Mouse (Mus musculus): ENCODE data around the gene Abhd12b. TPM values are rescaled to one million over a fixed set of nuclear protein-coding genes. Genes with fewer than 3 reads are reported as not detected.
A peak's percentile ranks its signal among the peaks of the same experiment; 100 is the strongest.

The Abhd12b gene
- 0.25 TPM in 1 of 2 replicates, not detected in the other for polyA plus RNA-seq (2016; fragmentation: Nextera tagmentation; extraction: Ambion mirVana)

DNA sequence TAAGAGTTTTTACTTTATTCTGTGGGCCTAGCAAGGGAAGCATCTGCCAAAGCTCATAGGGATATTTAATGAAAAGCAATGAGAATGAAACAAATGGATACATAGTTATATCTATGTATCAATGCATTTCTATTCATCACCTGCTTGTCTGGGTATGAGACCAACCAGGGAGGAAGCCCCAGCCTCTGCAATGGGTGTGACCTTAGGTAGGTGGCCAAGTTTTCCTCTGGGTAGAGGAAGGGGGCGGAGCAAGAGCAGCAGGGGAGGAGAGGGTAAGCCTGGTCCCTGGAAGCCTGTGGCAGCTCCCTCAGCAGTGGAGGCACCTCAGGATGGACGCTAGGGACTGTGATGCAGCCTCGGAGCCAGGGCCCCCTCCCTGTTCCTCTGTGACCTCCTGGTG, at the start of gene Abhd12b:
Abhd12b (plus strand) TSS at position 301 of the 400 bp plus-strand sequence.
- Histone ChIP-seq H3K4me2 (replicated peaks) (no peak within 1 kb of the TSS), H3K27me3 (no peaks in the 10 kb centered on the region; the same call in 1 of the 2 replicates), H3K9ac (replicated peaks) (no peak within 1 kb of the TSS), H3K9me3 (no peaks in the 10 kb centered on the region), H3K4me1 (peaks cover 9% of the 10 kb centered on the region), H3K36me3 (no peaks in the 10 kb centered on the region), H3K4me3 (no peak within 1 kb of the TSS), H3K27ac (replicated peaks) (no peak within 1 kb of the TSS)
- 61% methylated on average over 3 of the region's 3 CpGs for whole genome bisulfite sequencing
- ATAC-seq (ENCODE audit: low FRiP score, low read depth), result no peak

DNA sequence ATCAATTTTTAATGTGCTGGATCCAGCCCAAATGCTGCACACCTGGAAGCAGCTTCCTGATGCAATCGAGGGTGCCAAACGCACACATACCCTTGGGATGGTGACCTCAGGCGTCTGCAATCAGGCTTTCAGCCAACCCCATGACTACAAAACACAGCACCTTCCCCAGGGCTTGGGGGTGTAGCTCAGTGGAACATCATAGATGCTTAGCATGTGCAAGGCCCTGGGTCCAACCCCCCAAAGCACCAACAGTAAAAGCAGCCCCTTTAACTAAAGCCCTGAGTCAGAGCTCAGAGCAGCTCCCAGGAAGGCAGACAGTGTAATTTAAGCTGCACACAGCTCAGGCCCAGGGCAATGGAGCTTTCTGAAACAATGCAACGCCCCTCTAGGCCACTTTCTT, 49.7 kb upstream of the Abhd12b start:
- H3K9me3 ChIP-seq, result no peaks in the 10 kb centered on the region
- 0 out of 2 replicates have a peak, but pooled peaks cover 8% of the 10 kb centered on the region for H3K36me3 ChIP-seq
- 48% methylated on average over 4 of the region's 4 CpGs for WGBS
- no peak overlapping the region for H3K4me3 ChIP-seq
- H3K4me2 ChIP-seq (replicated peaks), result no peak overlapping the region
- H3K27ac ChIP-seq (replicated peaks), result peak overlapping the region; percentile 1; the same call in 1 of the 2 replicates
- no peak overlapping the region for H3K9ac ChIP-seq (replicated peaks)
- peaks cover 47% of the 10 kb centered on the region for H3K4me1 ChIP-seq
- H3K27me3 ChIP-seq, result peaks cover 18% of the 10 kb centered on the region
- no peak for ATAC-seq (ENCODE audit: low FRiP score, low read depth)

DNA sequence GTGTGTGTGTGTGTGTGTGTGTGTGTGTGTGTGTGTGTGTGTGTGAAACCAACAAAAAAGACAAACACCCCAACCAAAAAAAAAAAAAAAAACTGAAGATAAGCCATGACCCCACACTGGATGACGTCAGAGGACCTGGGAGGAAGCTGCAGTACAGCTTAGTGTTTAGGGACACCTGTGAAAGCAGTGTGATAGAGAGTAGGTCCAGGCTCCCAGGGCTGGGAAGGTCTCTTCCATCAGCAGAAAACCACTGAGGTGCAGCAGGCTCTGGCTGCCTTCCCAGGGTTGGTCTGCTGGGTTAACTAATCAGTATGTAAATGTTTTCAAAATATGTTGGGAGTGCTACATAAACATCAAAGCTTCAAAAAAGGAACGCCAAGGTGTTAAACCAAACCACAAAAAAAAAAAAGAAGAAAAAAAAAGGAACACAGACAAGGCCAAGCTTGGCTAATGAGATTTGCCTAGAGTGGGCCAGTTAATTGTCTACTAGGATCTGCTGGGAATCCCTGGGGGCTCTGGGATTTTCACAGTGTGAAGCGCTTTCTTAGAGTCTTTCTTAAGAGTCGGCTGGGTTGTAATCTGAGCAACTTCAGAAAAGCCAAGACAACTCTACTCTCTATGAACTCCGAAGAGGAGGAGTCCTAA, 49.0 kb upstream of the Abhd12b start:
- H3K27me3 ChIP-seq, result peaks cover 19% of the 10 kb centered on the region
- no peak overlapping the region for H3K27ac ChIP-seq (replicated peaks)
- H3K9ac ChIP-seq (replicated peaks), result no peak overlapping the region
- peaks cover 53% of the 10 kb centered on the region for H3K4me1 ChIP-seq
- H3K4me2 ChIP-seq (replicated peaks), result no peak overlapping the region
- no peaks in the 10 kb centered on the region for H3K9me3 ChIP-seq
- 0 out of 2 replicates have a peak, but pooled peaks cover 8% of the 10 kb centered on the region for H3K36me3 ChIP-seq
- no peak for ATAC-seq (ENCODE audit: low FRiP score, low read depth)
- WGBS, result 13% methylated on average over 5 of the region's 5 CpGs
- no peak overlapping the region for H3K4me3 ChIP-seq

DNA sequence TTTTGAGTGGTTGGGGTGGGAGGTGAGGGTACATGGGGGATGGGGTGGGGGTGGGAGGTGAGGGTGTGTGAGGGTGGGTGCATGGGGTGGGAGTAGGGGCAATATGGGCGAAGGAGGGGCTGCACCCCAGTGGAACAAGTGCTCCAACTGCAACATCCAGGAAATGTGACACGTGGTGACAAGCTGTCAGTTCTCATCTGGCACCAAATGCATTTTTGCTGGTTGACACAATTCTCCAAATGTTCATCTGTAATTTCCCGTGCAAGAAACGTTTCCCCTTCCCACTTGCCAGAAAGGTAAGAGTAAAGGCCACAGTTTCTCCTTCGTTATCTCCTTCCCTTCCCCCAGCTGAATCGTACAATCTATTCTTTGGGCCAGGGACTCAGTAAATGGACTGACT, 48.1 kb upstream of the Abhd12b start:
- Histone ChIP-seq H3K27ac (replicated peaks) (no peak overlapping the region), H3K36me3 (0 out of 2 replicates have a peak, but pooled peaks cover 8% of the 10 kb centered on the region), H3K4me2 (replicated peaks) (no peak overlapping the region), H3K27me3 (peaks cover 25% of the 10 kb centered on the region), H3K4me3 (no peak overlapping the region), H3K9ac (replicated peaks) (no peak overlapping the region), H3K4me1 (peaks cover 62% of the 10 kb centered on the region), H3K9me3 (no peaks in the 10 kb centered on the region)
- ATAC-seq (ENCODE audit: low FRiP score, low read depth), result no peak
- 68% methylated on average over 6 of the region's 6 CpGs for WGBS

DNA sequence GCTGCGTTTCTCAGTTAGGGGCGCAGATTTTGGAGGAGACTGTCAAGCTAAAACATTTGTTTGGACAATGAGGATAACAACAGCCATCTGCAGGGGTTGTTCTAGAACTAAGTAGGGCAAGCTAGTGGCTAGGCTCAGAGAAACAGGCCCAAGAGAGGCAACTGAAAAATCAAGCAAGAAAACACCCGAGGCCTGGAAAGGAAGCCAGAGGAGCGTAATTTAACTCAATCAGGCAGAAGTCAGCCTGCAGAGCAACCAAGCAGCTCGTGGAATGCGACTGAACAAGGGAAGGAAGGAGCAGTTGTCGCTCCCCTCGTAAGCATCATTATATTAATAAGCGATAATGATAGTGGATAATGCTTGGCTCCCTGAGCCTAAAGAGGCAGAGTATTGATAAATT, 47.4 kb upstream of the Abhd12b start:
- Histone ChIP-seq H3K9ac (replicated peaks) (no peak overlapping the region), H3K4me2 (replicated peaks) (no peak overlapping the region), H3K4me3 (no peak overlapping the region), H3K27ac (replicated peaks) (no peak overlapping the region), H3K36me3 (0 out of 2 replicates have a peak, but pooled peaks cover 6% of the 10 kb centered on the region), H3K4me1 (peaks cover 62% of the 10 kb centered on the region), H3K27me3 (peaks cover 25% of the 10 kb centered on the region), H3K9me3 (no peaks in the 10 kb centered on the region)
- no peak for ATAC-seq (ENCODE audit: low FRiP score, low read depth)
- WGBS, result 49% methylated on average over 9 of the region's 9 CpGs

DNA sequence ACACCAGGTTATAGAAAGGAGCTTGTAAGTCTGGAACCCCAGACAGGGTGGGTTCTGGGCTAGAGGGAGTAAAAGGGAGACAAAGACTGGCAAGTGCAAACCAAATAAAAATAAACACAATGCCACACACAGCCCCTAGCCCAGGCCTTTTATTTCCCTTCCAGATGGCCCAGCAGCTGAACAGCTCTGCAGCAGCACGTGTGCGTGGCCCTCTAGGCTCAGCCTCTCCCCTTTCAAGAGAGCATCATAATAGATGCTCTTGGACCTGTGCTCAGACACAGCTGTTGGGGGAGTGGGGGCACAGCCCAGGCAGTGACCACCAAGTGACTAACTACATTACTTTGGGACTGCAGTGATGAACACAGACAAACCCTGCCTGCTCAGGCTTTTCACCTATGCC, 45.8 kb upstream of the Abhd12b start:
- WGBS, result 13% methylated on average over 2 of the region's 2 CpGs
- Histone ChIP-seq H3K4me2 (replicated peaks) (peak overlapping the region; percentile 26; the same call in 1 of the 2 replicates), H3K9ac (replicated peaks) (no peak overlapping the region), H3K27me3 (peaks cover 33% of the 10 kb centered on the region), H3K4me1 (peaks cover 62% of the 10 kb centered on the region), H3K36me3 (no peaks in the 10 kb centered on the region), H3K9me3 (no peaks in the 10 kb centered on the region), H3K4me3 (no peak overlapping the region), H3K27ac (replicated peaks) (peak overlapping the region; percentile 54; the same call in 1 of the 2 replicates)
- ATAC-seq (ENCODE audit: low FRiP score, low read depth), result peak; percentile 32

DNA sequence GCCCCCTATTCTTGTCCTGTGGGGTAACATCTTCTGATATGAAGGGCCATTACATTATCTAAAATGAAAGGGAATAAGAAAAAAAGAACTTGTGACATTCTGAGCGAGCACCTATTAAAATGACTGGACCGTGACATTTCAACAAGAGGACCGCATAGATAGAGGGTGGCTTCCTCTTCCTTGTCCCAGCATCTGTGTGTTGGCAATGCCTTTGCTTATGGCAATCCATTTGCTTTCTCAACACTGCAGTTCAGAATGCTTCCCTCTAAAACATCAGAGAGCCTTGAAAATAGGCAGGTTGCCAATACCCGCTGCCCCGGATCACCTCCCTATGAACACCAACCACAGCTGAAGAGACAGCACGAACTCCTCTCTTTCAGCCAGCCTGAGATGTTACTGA, 44.0 kb upstream of the Abhd12b start:
- H3K36me3 ChIP-seq, result no peaks in the 10 kb centered on the region
- H3K9me3 ChIP-seq, result no peaks in the 10 kb centered on the region
- peak overlapping the region; percentile 88; the same call in 1 of the 2 replicates for H3K9ac ChIP-seq (replicated peaks)
- peaks cover 52% of the 10 kb centered on the region for H3K4me1 ChIP-seq
- H3K4me2 ChIP-seq (replicated peaks), result peak overlapping the region; percentile 92
- peaks cover 38% of the 10 kb centered on the region for H3K27me3 ChIP-seq
- 64% methylated on average over 6 of the region's 6 CpGs for WGBS
- H3K4me3 ChIP-seq, result peak overlapping the region; percentile 82
- H3K27ac ChIP-seq (replicated peaks), result no peak overlapping the region
- no peak for ATAC-seq (ENCODE audit: low FRiP score, low read depth)

DNA sequence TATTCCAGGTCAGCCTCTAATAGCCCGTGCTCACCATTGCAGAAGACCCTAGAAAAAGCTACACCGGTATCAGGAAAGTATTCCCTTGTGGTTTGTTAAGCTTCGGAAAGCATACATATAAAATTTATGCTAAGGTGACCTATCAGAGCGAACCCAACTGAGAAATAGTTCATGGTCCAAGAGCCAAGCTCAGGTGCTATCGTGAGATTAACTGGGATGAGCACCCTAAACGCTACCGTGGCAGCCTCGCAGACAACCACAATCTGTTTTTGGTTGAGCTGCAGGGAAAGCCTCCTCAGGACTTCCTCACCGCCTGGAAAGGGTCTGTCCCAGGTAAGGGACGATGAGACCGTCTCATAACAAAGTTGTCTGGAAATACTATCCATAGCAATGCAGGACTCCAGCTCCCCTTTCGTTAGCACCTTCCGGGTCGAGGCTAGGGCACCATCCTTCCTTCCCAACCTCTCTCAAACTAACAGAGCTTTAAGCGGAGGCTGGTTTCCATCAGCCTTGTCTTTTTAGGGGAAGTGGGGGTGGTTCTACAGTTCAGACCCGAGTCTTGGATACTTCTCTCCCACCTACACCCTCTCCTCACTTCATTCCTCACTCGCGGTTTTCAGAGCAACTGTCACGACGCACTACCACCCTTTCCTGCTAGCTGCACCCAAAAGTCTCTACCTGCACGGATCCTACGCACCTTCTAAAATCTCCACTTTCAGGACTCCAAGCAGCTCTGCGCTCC, 43.4 kb upstream of the Abhd12b start:
- Histone ChIP-seq H3K9me3 (0 out of 2 replicates have a peak, but pooled peaks cover 1% of the 10 kb centered on the region), H3K4me3 (peak overlapping the region; percentile 82), H3K9ac (replicated peaks) (peak overlapping the region; percentile 88), H3K4me1 (peaks cover 47% of the 10 kb centered on the region), H3K27ac (replicated peaks) (peak overlapping the region; percentile 86), H3K4me2 (replicated peaks) (peak overlapping the region; percentile 92), H3K36me3 (no peaks in the 10 kb centered on the region), H3K27me3 (peaks cover 43% of the 10 kb centered on the region)
- WGBS, result 12% methylated on average over 23 of the region's 23 CpGs
- ATAC-seq (ENCODE audit: low FRiP score, low read depth), result no peak

DNA sequence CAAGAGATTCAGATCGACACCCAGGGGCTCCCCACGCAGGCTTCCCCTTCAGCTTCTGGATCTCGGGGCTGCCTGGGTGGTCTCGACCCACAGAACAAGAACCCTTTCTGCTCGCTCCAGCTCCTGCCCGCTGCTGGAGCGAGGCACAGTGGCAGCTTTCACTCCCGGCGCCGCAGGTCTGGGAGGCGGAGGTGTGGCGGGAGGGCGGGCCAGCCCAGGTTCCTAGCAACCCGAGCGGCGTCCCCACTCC, 42.9 kb upstream of the Abhd12b start:
- Histone ChIP-seq H3K27me3 (peaks cover 46% of the 10 kb centered on the region), H3K4me2 (replicated peaks) (peak overlapping the region; percentile 92), H3K4me3 (peak overlapping the region; percentile 82), H3K9me3 (0 out of 2 replicates have a peak, but pooled peaks cover 3% of the 10 kb centered on the region), H3K4me1 (peaks cover 43% of the 10 kb centered on the region), H3K9ac (replicated peaks) (peak overlapping the region; percentile 88), H3K36me3 (no peaks in the 10 kb centered on the region), H3K27ac (replicated peaks) (peak overlapping the region; percentile 86)
- under 1% methylated on average over 16 of the region's 16 CpGs for WGBS
- ATAC-seq (ENCODE audit: low FRiP score, low read depth), result peak; percentile 67

DNA sequence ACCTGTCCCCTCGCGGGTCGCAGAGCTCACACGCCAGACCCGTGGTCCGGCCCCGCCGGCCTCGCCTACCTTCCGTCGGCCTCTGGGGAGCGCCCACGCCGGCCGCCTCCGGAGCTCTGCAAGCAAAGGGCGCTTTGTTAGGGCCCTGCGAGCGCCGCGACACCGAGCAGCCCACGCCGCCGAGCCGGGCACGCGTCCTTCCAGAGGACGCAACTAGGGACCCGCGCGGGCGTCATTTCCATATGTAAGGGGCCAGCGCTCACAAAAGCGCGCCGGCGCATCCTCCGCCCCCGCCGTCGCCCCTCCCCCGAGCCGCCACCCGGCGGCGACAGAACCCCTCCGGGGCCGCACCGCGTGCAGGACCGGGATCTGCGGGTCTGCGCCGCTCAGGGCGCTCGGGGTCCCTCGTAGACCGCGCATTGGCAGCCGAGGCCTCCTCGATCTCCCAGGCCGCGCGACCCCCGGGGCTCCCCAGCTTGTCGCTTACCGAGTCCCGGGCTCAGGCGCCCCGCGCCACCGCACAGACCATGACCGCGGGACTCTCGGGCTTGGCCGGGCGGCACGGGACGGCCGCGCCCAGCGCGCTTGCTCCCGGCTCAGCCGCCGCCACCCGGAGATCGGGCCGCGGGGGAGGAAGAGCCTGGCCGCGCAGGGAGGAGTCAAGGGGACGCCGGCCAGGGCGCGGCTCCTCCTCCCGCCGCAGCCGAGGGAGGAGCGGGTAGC, 42.4 kb upstream of the Abhd12b start:
- under 1% methylated on average over 86 of the region's 101 CpGs for WGBS
- H3K9ac ChIP-seq (replicated peaks), result peak overlapping the region; percentile 88
- peak overlapping the region; percentile 92 for H3K4me2 ChIP-seq (replicated peaks)
- H3K27me3 ChIP-seq, result peaks cover 42% of the 10 kb centered on the region
- H3K9me3 ChIP-seq, result 0 out of 2 replicates have a peak, but pooled peaks cover 3% of the 10 kb centered on the region
- no peaks in the 10 kb centered on the region for H3K36me3 ChIP-seq
- peaks cover 38% of the 10 kb centered on the region for H3K4me1 ChIP-seq
- peak; percentile 85 for ATAC-seq (ENCODE audit: low FRiP score, low read depth)
- H3K27ac ChIP-seq (replicated peaks), result peak overlapping the region; percentile 86
- H3K4me3 ChIP-seq, result peak overlapping the region; percentile 82

DNA sequence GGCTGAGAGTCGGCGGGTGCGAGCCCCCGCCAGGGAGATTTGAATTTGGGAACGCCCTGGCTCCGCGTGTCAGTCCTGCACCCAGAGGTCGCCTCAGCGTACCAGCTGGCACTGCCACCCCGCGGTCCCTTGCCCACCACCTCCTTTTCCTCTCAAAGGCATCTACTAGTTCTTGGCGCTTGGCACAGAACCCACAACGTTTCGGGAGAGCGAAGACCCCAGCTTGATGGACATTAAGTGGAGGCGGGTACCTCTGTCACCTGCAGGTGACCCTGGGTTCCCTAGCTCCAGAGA, 41.9 kb upstream of the Abhd12b start:
- H3K36me3 ChIP-seq, result no peaks in the 10 kb centered on the region
- H3K9ac ChIP-seq (replicated peaks), result peak overlapping the region; percentile 88
- ATAC-seq (ENCODE audit: low FRiP score, low read depth), result no peak
- peaks cover 35% of the 10 kb centered on the region for H3K4me1 ChIP-seq
- peaks cover 41% of the 10 kb centered on the region for H3K27me3 ChIP-seq
- WGBS, result 4% methylated on average over 13 of the region's 16 CpGs
- H3K4me3 ChIP-seq, result peak overlapping the region; percentile 82
- H3K9me3 ChIP-seq, result 0 out of 2 replicates have a peak, but pooled peaks cover 3% of the 10 kb centered on the region
- peak overlapping the region; percentile 92 for H3K4me2 ChIP-seq (replicated peaks)
- peak overlapping the region; percentile 86 for H3K27ac ChIP-seq (replicated peaks)

DNA sequence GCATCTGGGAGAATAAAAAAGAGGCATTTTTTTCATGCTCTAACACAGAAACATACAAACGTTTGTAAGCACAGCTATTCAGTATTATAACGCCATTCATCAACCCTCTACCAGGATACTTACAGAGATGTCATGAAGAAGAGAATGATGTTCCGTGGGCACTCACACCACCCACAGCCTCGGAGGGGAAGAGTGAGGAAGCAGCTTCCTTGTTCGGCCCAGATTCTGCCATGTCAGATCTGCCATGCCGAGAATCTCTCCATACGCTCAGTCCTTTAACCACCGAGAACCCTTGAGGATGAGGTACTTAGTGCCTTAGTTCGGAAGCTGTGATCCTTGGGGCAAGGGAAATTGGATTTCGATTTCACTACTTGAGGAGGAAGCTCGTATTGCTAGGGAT, 40.6 kb upstream of the Abhd12b start, which contains the start of gene Nin:
Nin (minus strand) TSS at position 367 of the 400 bp plus-strand sequence.
- no peak within 1 kb of the TSS for H3K9ac ChIP-seq (replicated peaks)
- 53% methylated on average over 11 of the region's 11 CpGs for WGBS
- H3K27ac ChIP-seq (replicated peaks), result no peak within 1 kb of the TSS
- H3K27me3 ChIP-seq, result peaks cover 35% of the 10 kb centered on the region
- peaks cover 21% of the 10 kb centered on the region for H3K4me1 ChIP-seq
- no peaks in the 10 kb centered on the region for H3K36me3 ChIP-seq
- ATAC-seq (ENCODE audit: low FRiP score, low read depth), result no peak
- no peak within 1 kb of the TSS for H3K4me3 ChIP-seq
- H3K9me3 ChIP-seq, result 0 out of 2 replicates have a peak, but pooled peaks cover 3% of the 10 kb centered on the region
- no peak within 1 kb of the TSS for H3K4me2 ChIP-seq (replicated peaks)
